Mouse (Mus musculus) bone marrow macrophage, adult 2 months (primary cell): ENCODE results near the gene Sfi1.
"Not testable (repeated sequence)": the region's sequence is repeated elsewhere in the genome, so short reads cannot be mapped to it uniquely, and the experiment has no call there.

Source experiments
- CTCF ChIP-seq: IDR thresholded peaks from 2 replicates; pipeline ENCODE4 v1.5.1; 2012; ENCODE audit warnings: low read depth, mild to moderate bottlenecking, low read length, moderate library complexity
- POLR2A ChIP-seq: IDR thresholded peaks from 2 replicates; pipeline ENCODE4 v1.6.1; 2012; ENCODE audit warnings: mild to moderate bottlenecking, low read depth, low read length, borderline replicate concordance

GRCm38 (mm10) chr11:3172526-3172925 lies 20.7 kb downstream of the Sfi1 start:
- TF ChIP-seq CTCF, POLR2A: not testable (repeated sequence)
